Mouse (Mus musculus) brain, embryonic 14.5 days (tissue): Measurements from ENCODE around the gene Dnajc1.

Experiments used
- CTCF ChIP-seq: fragments of 200-500 bp; IDR thresholded peaks from 2 replicates; pipeline ENCODE4 v1.5.1; 2012; ENCODE audit warnings: inconsistent platforms, mild to moderate bottlenecking, moderate library complexity, borderline replicate concordance; ENCODE audit not compliant: insufficient read depth, insufficient read length; ENCODE audit errors: extremely low read depth
- POLR2A ChIP-seq: fragments of 200-500 bp; IDR thresholded peaks from 2 replicates; pipeline ENCODE4 v1.6.1; 2012; ENCODE audit warnings: mild to moderate bottlenecking, inconsistent platforms, borderline replicate concordance; ENCODE audit not compliant: poor library complexity, insufficient read depth, insufficient read length, severe bottlenecking; ENCODE audit errors: extremely low read depth

GRCm38 (mm10) chr2:18415242-18415641 is 22.6 kb upstream of the Dnajc1 start:
- no peak for TF ChIP-seq POLR2A
- TF ChIP-seq CTCF: no peak
